ENCODE assay signal across 8 mouse cellular contexts in the genomic region with DNA sequence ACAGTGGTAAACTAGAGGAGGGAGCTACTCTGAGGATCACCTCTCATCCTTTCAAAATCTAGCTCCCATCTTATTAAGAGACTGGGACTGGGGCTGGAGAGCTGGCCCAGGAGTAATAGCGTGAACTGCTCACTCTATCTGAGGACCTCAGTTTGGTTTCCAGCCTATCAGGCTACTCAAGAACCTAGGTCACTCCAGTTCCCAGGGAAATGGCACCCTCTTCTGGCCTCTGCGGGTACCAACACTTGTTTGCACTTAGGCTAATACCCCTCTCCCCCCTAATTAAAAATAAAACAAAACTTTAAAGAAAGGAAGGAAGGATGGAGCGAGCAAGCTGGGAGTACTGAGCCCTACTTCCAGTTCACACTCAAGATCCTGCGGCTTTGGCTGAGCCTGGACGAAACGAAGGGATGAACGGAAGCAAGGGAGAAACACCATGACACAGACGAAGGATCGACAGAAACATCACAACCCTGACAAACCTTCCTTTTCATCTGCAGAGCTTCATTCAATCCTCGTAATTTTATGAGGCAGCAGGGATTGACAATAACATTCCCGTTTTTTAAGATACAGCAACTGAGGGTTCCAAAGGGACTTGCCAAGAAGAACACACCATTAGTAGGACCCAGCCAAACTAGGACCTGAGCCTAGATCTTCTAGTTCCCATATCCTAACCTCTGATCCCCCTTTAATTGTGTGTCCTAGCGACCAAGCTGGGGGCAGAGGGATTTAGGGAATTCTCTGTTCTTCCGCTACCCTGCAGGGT. TPM values are rescaled to one million over a fixed set of nuclear protein-coding genes. Genes with fewer than 3 reads are reported as not detected.
DNase-seq lines count a peak whose midpoint lies in the region; ATAC-seq and TF ChIP-seq lines count a peak whose summit lies in the region.

No protein-coding gene starts in this region.

- peak overlapping the region; percentile 96; the same call in 1 of the 2 replicates for H3K27ac ChIP-seq in heart, embryonic 10.5 days
- H3K27ac ChIP-seq in heart, postnatal 0 days (ENCODE audit: low read depth): 0 out of 2 replicates have a peak overlapping the region, but pooled peaks have one; percentile 34
- H3K27ac ChIP-seq in liver, embryonic 13.5 days: peak overlapping the region; percentile 96
- peak overlapping the region; percentile 89 for H3K27ac ChIP-seq in stomach, embryonic 16.5 days (ENCODE audit: low read length)

- peaks cover 52% of the 10 kb centered on the region for H3K36me3 ChIP-seq in heart, embryonic 10.5 days
- H3K36me3 ChIP-seq in G1E (replicated peaks): peaks cover 77% of the 10 kb centered on the region
- peaks cover 47% of the 10 kb centered on the region for H3K36me3 ChIP-seq in heart, postnatal 0 days (replicated peaks; ENCODE audit: control insufficient read depth, insufficient read depth, low read length)
- H3K36me3 ChIP-seq in liver, embryonic 13.5 days: peaks cover 51% of the 10 kb centered on the region
- H3K36me3 ChIP-seq in stomach, embryonic 16.5 days (ENCODE audit: control insufficient read depth, insufficient read depth, low read length): peaks cover 31% of the 10 kb centered on the region

- no peaks in the 10 kb centered on the region for H3K9me3 ChIP-seq in heart, embryonic 10.5 days
- H3K9me3 ChIP-seq in G1E (replicated peaks): no peaks in the 10 kb centered on the region
- no peaks in the 10 kb centered on the region for H3K9me3 ChIP-seq in heart, postnatal 0 days (replicated peaks; ENCODE audit: control insufficient read depth, low read length)
- H3K9me3 ChIP-seq in liver, embryonic 13.5 days (replicated peaks): no peaks in the 10 kb centered on the region
- H3K9me3 ChIP-seq in stomach, embryonic 16.5 days (replicated peaks; ENCODE audit: control insufficient read depth, low read length): no peaks in the 10 kb centered on the region

- no peak; the same call in 1 of the 2 replicates for TF ChIP-seq CTCF in G1E (IDR thresholded peaks at IDR 0.05; ENCODE audit: low read depth, low read length)
- TF ChIP-seq CTCF in heart, postnatal 0 days (IDR thresholded peaks at IDR 0.05; ENCODE audit: low read depth): peak; percentile 23; the same call in 1 of the 2 replicates

- DNase-seq in heart, embryonic 10.5 days (ENCODE audit: low spot score): no peak
- no peak for DNase-seq in heart, adult 9 months (ENCODE audit: low spot score in 2 of 2)
- no peak for DNase-seq in G1E (ENCODE audit: low spot score)
- DNase-seq in heart, postnatal 0 days (ENCODE audit: low spot score): no peak
- peak; percentile 55 for DNase-seq in liver, embryonic 13.5 days
- no peak for DNase-seq in frontal cortex, postnatal 10 days (ENCODE audit: low spot score in 2 of 2)
- no peak for DNase-seq in frontal cortex, postnatal 25 days (ENCODE audit: low spot score in 2 of 2)

- no peak for TF ChIP-seq EP300 in heart, postnatal 0 days (IDR thresholded peaks at IDR 0.05; ENCODE audit: low read depth)

- peak overlapping the region; percentile 96 for H3K4me2 ChIP-seq in heart, postnatal 0 days (ENCODE audit: low read depth, low read length)
- peak overlapping the region; percentile 90 for H3K4me2 ChIP-seq in liver, embryonic 13.5 days
- H3K4me2 ChIP-seq in stomach, embryonic 16.5 days (ENCODE audit: low read depth, low read length): peak overlapping the region; percentile 92

- peak overlapping the region; percentile 90; the same call in 1 of the 2 replicates for H3K9ac ChIP-seq in heart, postnatal 0 days (replicated peaks; ENCODE audit: low read depth, low read length)
- H3K9ac ChIP-seq in liver, embryonic 13.5 days: peak overlapping the region; percentile 98
- H3K9ac ChIP-seq in stomach, embryonic 16.5 days (ENCODE audit: low read length): peak overlapping the region; percentile 95

- H3K27me3 ChIP-seq in heart, embryonic 10.5 days (ENCODE audit: insufficient read depth, poor library complexity, severe bottlenecking): no peaks in the 10 kb centered on the region
- H3K27me3 ChIP-seq in G1E (ENCODE audit: insufficient read depth, low read length): no peaks in the 10 kb centered on the region
- no peaks in the 10 kb centered on the region for H3K27me3 ChIP-seq in heart, postnatal 0 days (ENCODE audit: control insufficient read depth, insufficient read depth, low read length)
- H3K27me3 ChIP-seq in liver, embryonic 13.5 days: no peaks in the 10 kb centered on the region
- H3K27me3 ChIP-seq in stomach, embryonic 16.5 days (ENCODE audit: control insufficient read depth, insufficient read depth, low read length): no peaks in the 10 kb centered on the region

- ATAC-seq in G1E (ENCODE audit: extremely low read depth, insufficient number of reproducible peaks, low FRiP score, poor library complexity, severe bottlenecking): no peak
- no peak for ATAC-seq in heart, postnatal 0 days (ENCODE audit: insufficient read depth, low read depth)
- ATAC-seq in liver, embryonic 13.5 days (ENCODE audit: low read depth): no peak
- ATAC-seq in stomach, embryonic 16.5 days (ENCODE audit: insufficient read depth, low FRiP score): no peak

- peaks cover 51% of the 10 kb centered on the region for H3K4me1 ChIP-seq in heart, embryonic 10.5 days
- peaks cover 82% of the 10 kb centered on the region for H3K4me1 ChIP-seq in G1E (ENCODE audit: insufficient read depth, low read depth, low read length)
- peaks cover 40% of the 10 kb centered on the region for H3K4me1 ChIP-seq in heart, postnatal 0 days (ENCODE audit: control insufficient read depth, insufficient read depth)
- H3K4me1 ChIP-seq in liver, embryonic 13.5 days (replicated peaks): peaks cover 79% of the 10 kb centered on the region
- H3K4me1 ChIP-seq in stomach, embryonic 16.5 days (ENCODE audit: control insufficient read depth, insufficient read depth, low read length): peaks cover 36% of the 10 kb centered on the region

- WGBS in heart, embryonic 10.5 days: 67% methylated on average over 13 of the region's 13 CpGs
- WGBS in heart, postnatal 0 days: 74% methylated on average over 13 of the region's 13 CpGs
- 36% methylated on average over 13 of the region's 13 CpGs for WGBS in liver, embryonic 13.5 days (ENCODE audit: insufficient replicate concordance)
- 63% methylated on average over 13 of the region's 13 CpGs for WGBS in stomach, embryonic 16.5 days

- peak overlapping the region; percentile 97 for H3K4me3 ChIP-seq in heart, embryonic 10.5 days
- H3K4me3 ChIP-seq in G1E (ENCODE audit: low read depth, low read length): peak overlapping the region; percentile 88
- peak overlapping the region; percentile 77 for H3K4me3 ChIP-seq in heart, postnatal 0 days (ENCODE audit: low read depth, low read length)
- H3K4me3 ChIP-seq in liver, embryonic 13.5 days (replicated peaks): peak overlapping the region; percentile 93
- peak overlapping the region; percentile 75 for H3K4me3 ChIP-seq in stomach, embryonic 16.5 days (replicated peaks; ENCODE audit: low read length)

RNA-seq across cellular contexts. Expression of a gene that starts 8.0 kb away (rescaled TPM):
- polyA plus RNA-seq in heart, embryonic 10.5 days (2016; fragmentation: Nextera tagmentation; extraction: Ambion mirVana): 38.9 and 50.2 TPM in 2 replicates
- total RNA-seq in G1E (2014; fragmentation: Nextera tagmentation) (72.0 and 132 TPM in 2 replicates), G1E (2017) (9.8 and 11.8 TPM in 2 replicates)
- 54.8 and 73.3 TPM in 2 replicates for polyA plus RNA-seq in G1E (2012)
- total RNA-seq in heart, postnatal 0 days (2014; rRNA removed; ENCODE audit: low replicate concordance): 6.3 and 6.8 TPM in 2 replicates
- 5.1 and 6.5 TPM in 2 replicates for polyA plus RNA-seq in heart, postnatal 0 days (2015; fragmentation: Nextera tagmentation; extraction: Ambion mirVana)
- polyA plus RNA-seq in liver, embryonic 13.5 days (2015; fragmentation: Nextera tagmentation; extraction: Ambion mirVana): 19.5 and 23.8 TPM in 2 replicates
- polyA plus RNA-seq in stomach, embryonic 16.5 days (2015; fragmentation: Nextera tagmentation; extraction: Ambion mirVana): 26.2 and 30.3 TPM in 2 replicates

RNA-seq across cellular contexts. Expression of a gene that starts 8.4 kb away (rescaled TPM):
- polyA plus RNA-seq in heart, embryonic 10.5 days (2016; fragmentation: Nextera tagmentation; extraction: Ambion mirVana): 62.2 and 79.7 TPM in 2 replicates
- 145 and 160 TPM in 2 replicates for total RNA-seq in G1E (2014; fragmentation: Nextera tagmentation)
- total RNA-seq in G1E (2017): 68.6 and 76.6 TPM in 2 replicates
- 405 and 501 TPM in 2 replicates for polyA plus RNA-seq in G1E (2012)
- total RNA-seq in heart, postnatal 0 days (2014; rRNA removed; ENCODE audit: low replicate concordance): 72.3 and 79.3 TPM in 2 replicates
- 52.1 and 59.3 TPM in 2 replicates for polyA plus RNA-seq in heart, postnatal 0 days (2015; fragmentation: Nextera tagmentation; extraction: Ambion mirVana)
- polyA plus RNA-seq in liver, embryonic 13.5 days (2015; fragmentation: Nextera tagmentation; extraction: Ambion mirVana): 31.9 and 34.9 TPM in 2 replicates
- 37.4 and 41.4 TPM in 2 replicates for polyA plus RNA-seq in stomach, embryonic 16.5 days (2015; fragmentation: Nextera tagmentation; extraction: Ambion mirVana)

RNA-seq across cellular contexts. Expression of a gene that starts 33.4 kb away (rescaled TPM):
- polyA plus RNA-seq in heart, embryonic 10.5 days (2016; fragmentation: Nextera tagmentation; extraction: Ambion mirVana): 7.1 and 7.4 TPM in 2 replicates
- total RNA-seq in G1E (2014; fragmentation: Nextera tagmentation) (1.9 and 4.1 TPM in 2 replicates), G1E (2017) (7.6 and 8.0 TPM in 2 replicates)
- polyA plus RNA-seq in G1E (2012): 15.0 and 16.4 TPM in 2 replicates
- total RNA-seq in heart, postnatal 0 days (2014; rRNA removed; ENCODE audit: low replicate concordance): 9.7 and 12.1 TPM in 2 replicates
- 5.6 and 6.3 TPM in 2 replicates for polyA plus RNA-seq in heart, postnatal 0 days (2015; fragmentation: Nextera tagmentation; extraction: Ambion mirVana)
- 2.7 and 2.9 TPM in 2 replicates for polyA plus RNA-seq in liver, embryonic 13.5 days (2015; fragmentation: Nextera tagmentation; extraction: Ambion mirVana)
- polyA plus RNA-seq in stomach, embryonic 16.5 days (2015; fragmentation: Nextera tagmentation; extraction: Ambion mirVana): 8.5 and 9.0 TPM in 2 replicates

RNA-seq across cellular contexts. Expression of a gene that starts 38.4 kb away (rescaled TPM):
- 16.0 and 16.6 TPM in 2 replicates for polyA plus RNA-seq in heart, embryonic 10.5 days (2016; fragmentation: Nextera tagmentation; extraction: Ambion mirVana)
- total RNA-seq in G1E (2014; fragmentation: Nextera tagmentation) (13.0 and 22.0 TPM in 2 replicates), G1E (2017) (6.7 and 7.1 TPM in 2 replicates)
- polyA plus RNA-seq in G1E (2012): 1.6 and 1.9 TPM in 2 replicates
- 7.0 and 11.4 TPM in 2 replicates for total RNA-seq in heart, postnatal 0 days (2014; rRNA removed; ENCODE audit: low replicate concordance)
- 10.4 and 11.1 TPM in 2 replicates for polyA plus RNA-seq in heart, postnatal 0 days (2015; fragmentation: Nextera tagmentation; extraction: Ambion mirVana)
- 4.3 and 5.6 TPM in 2 replicates for polyA plus RNA-seq in liver, embryonic 13.5 days (2015; fragmentation: Nextera tagmentation; extraction: Ambion mirVana)
- 15.4 and 17.7 TPM in 2 replicates for polyA plus RNA-seq in stomach, embryonic 16.5 days (2015; fragmentation: Nextera tagmentation; extraction: Ambion mirVana)

RNA-seq across cellular contexts. Expression of a gene that starts 39.0 kb away (rescaled TPM):
- 80.2 and 117 TPM in 2 replicates for polyA plus RNA-seq in heart, embryonic 10.5 days (2016; fragmentation: Nextera tagmentation; extraction: Ambion mirVana)
- total RNA-seq in G1E (2014; fragmentation: Nextera tagmentation) (116 and 130 TPM in 2 replicates), G1E (2017) (121 and 153 TPM in 2 replicates)
- polyA plus RNA-seq in G1E (2012): 145 and 147 TPM in 2 replicates
- 11.0 and 19.7 TPM in 2 replicates for total RNA-seq in heart, postnatal 0 days (2014; rRNA removed; ENCODE audit: low replicate concordance)
- polyA plus RNA-seq in heart, postnatal 0 days (2015; fragmentation: Nextera tagmentation; extraction: Ambion mirVana): 22.7 and 28.1 TPM in 2 replicates
- polyA plus RNA-seq in liver, embryonic 13.5 days (2015; fragmentation: Nextera tagmentation; extraction: Ambion mirVana): 105 and 118 TPM in 2 replicates
- polyA plus RNA-seq in stomach, embryonic 16.5 days (2015; fragmentation: Nextera tagmentation; extraction: Ambion mirVana): 72.7 and 79.8 TPM in 2 replicates

Comparison
In these comparisons a context has a peak if more than half of its experiments do, and no peak if none do; other contexts are left out.
1. H3K27ac ChIP-seq: peak in every context shown above with its lines; median percentile 96 in heart, embryonic 10.5 days; 96 in liver, embryonic 13.5 days; 89 in stomach, embryonic 16.5 days; 34 in heart, postnatal 0 days.